Mouse (Mus musculus) kidney, postnatal 0 days (tissue): ENCODE measurements around the gene Tbx19. TPM values are rescaled to one million over a fixed set of nuclear protein-coding genes. Genes with fewer than 3 reads are reported as not detected.
A peak's percentile ranks its signal among the peaks of the same experiment; 100 is the strongest.

Experiments
- ATAC-seq: fragments of 200-750 bp; cut with Nextera tagmentation; replicated peaks from 2 replicates; pipeline ENCODE4 v1.8.0; 2017; ENCODE audit warnings: low read depth, moderate number of reproducible peaks, moderate TSS enrichment, moderate library complexity; ENCODE audit not compliant: low FRiP score
- DNase-seq: peaks from one replicate; pipeline ENCODE4 v3.0.0-alpha.2; 2016; ENCODE audit warnings: low spot score
- H3K27ac ChIP-seq: fragments of 300-500 bp; sonication (generic); 2 replicates; pipeline ENCODE4 v1.5.1; 2014; ENCODE audit warnings: mild to moderate bottlenecking
- H3K27me3 ChIP-seq: fragments of 300-500 bp; sonication (generic); 2 replicates; pipeline ENCODE4 v1.6.1; 2014; ENCODE audit warnings: low read length, mixed read lengths; ENCODE audit not compliant: insufficient read depth
- H3K36me3 ChIP-seq: fragments of 300-500 bp; sonication (generic); 2 replicates; pipeline ENCODE4 v1.6.1; 2014; ENCODE audit warnings: low read length, mixed read lengths; ENCODE audit not compliant: insufficient read depth
- H3K4me1 ChIP-seq: fragments of 300-500 bp; sonication (generic); replicated peaks from 2 replicates; pipeline ENCODE4 v1.6.1; 2014; ENCODE audit warnings: antibody characterized with exemption, low read length, mixed read lengths; ENCODE audit not compliant: insufficient read depth
- H3K4me2 ChIP-seq: fragments of 300-500 bp; sonication (generic); 2 replicates; pipeline ENCODE4 v1.6.1; 2014; ENCODE audit warnings: mild to moderate bottlenecking, low read length, moderate library complexity, mixed read lengths
- H3K4me3 ChIP-seq: fragments of 300-500 bp; sonication (generic); replicated peaks from 2 replicates; pipeline ENCODE4 v1.5.1; 2014; ENCODE audit warnings: low read depth, low read length
- H3K9ac ChIP-seq: fragments of 300-500 bp; sonication (generic); 2 replicates; pipeline ENCODE4 v1.6.1; 2014; ENCODE audit warnings: low read depth, low read length
- H3K9me3 ChIP-seq: fragments of 300-500 bp; sonication (generic); replicated peaks from 2 replicates; pipeline ENCODE4 v1.6.1; 2016; ENCODE audit warnings: low read length, inconsistent platforms, mixed read lengths
- CTCF ChIP-seq: IDR thresholded peaks from 2 replicates; pipeline ENCODE4 v1.5.1; 2016; ENCODE audit warnings: antibody characterized with exemption, low read depth, mild to moderate bottlenecking, moderate library complexity
- WGBS: fragments of 180-500 bp; shearing (Covaris S2); extraction: QIAGEN DNeasy Blood & Tissue Kit; methylation state at CpG from one replicate; pipeline ENCODE4 v1.1.7; 2014; 5-methylcytosine and 5-hydroxymethylcytosine counted together
- polyA plus RNA-seq: library from polyadenylated mRNA; unstranded; fragments of >200 nt; fragmentation: Nextera tagmentation; extraction: Ambion mirVana; gene quantifications from 2 replicates; pipeline ENCODE4 v1.2.1, GENCODE M21; 2015

Gene Tbx19
- polyA plus RNA-seq, 1 experiment from 2014 or later: not detected

GRCm38 (mm10) chr1:165121096-165121495, 39.5 kb downstream of the Tbx19 start:
- Histone ChIP-seq H3K9me3 (no peaks in the 10 kb centered on the region), H3K9ac (no peak overlapping the region), H3K27ac (no peak overlapping the region), H3K4me2 (no peak overlapping the region), H3K36me3 (no peaks in the 10 kb centered on the region), H3K27me3 (no peaks in the 10 kb centered on the region), H3K4me1 (peaks cover 5% of the 10 kb centered on the region; the same call in 1 of the 2 replicates), H3K4me3 (no peak overlapping the region)
- no peak for DNase-seq
- TF ChIP-seq CTCF: no peak
- no peak for ATAC-seq
- WGBS: 62% methylated on average over 7 of the region's 7 CpGs

- H3K36me3 ChIP-seq: no peaks in the 10 kb centered on the region
- WGBS: 20% methylated on average over 21 of the region's 21 CpGs
- peak; percentile 87 for TF ChIP-seq CTCF
- H3K4me2 ChIP-seq: peak overlapping the region; percentile 27; the same call in 1 of the 2 replicates
- H3K27me3 ChIP-seq: no peaks in the 10 kb centered on the region
- ATAC-seq (peak; percentile 73), DNase-seq (peak; percentile 90)
- no peaks in the 10 kb centered on the region for H3K9me3 ChIP-seq
- H3K4me1 ChIP-seq: peaks cover 5% of the 10 kb centered on the region; the same call in 1 of the 2 replicates
- no peak overlapping the region for H3K27ac ChIP-seq
- no peak overlapping the region for H3K4me3 ChIP-seq
- no peak overlapping the region for H3K9ac ChIP-seq
Measured at GRCm38 (mm10) chr1:165120349-165120898, 40.1 kb downstream of the Tbx19 start.

DNA sequence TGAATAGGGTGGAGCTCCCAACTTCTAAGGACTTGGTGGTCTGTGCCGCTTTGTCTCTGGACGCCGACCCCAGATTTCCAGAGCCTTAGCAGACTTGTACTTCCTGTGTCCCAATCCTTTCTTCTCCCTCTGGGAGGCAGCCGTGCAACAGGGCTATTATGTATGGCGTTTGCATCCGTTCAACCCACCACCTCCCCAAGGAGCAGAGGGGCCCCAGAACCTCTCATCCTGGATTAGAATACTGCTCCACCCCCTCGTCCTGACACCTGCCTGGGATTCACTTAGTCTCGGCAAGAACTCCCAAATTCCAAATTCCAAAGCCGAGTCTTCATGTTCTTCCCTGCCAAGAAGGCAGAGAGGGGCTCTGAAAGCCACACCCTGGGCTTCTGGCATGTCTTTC, 40.8 kb downstream of the Tbx19 start:
- ATAC-seq (no peak), DNase-seq (peak; percentile 9)
- 13% methylated on average over 9 of the region's 9 CpGs for WGBS
- no peak for TF ChIP-seq CTCF
- Histone ChIP-seq H3K27ac (no peak overlapping the region), H3K27me3 (no peaks in the 10 kb centered on the region), H3K4me2 (peak overlapping the region; percentile 36), H3K4me3 (no peak overlapping the region), H3K36me3 (no peaks in the 10 kb centered on the region), H3K9me3 (no peaks in the 10 kb centered on the region), H3K4me1 (peaks cover 5% of the 10 kb centered on the region; the same call in 1 of the 2 replicates), H3K9ac (no peak overlapping the region)

- no peak for TF ChIP-seq CTCF
- H3K4me2 ChIP-seq: no peak overlapping the region
- no peak overlapping the region for H3K27ac ChIP-seq
- ATAC-seq (no peak), DNase-seq (no peak)
- no peaks in the 10 kb centered on the region for H3K27me3 ChIP-seq
- no peak overlapping the region for H3K9ac ChIP-seq
- peaks cover 5% of the 10 kb centered on the region; the same call in 1 of the 2 replicates for H3K4me1 ChIP-seq
- no peak overlapping the region for H3K4me3 ChIP-seq
- H3K9me3 ChIP-seq: no peaks in the 10 kb centered on the region
- WGBS: 73% methylated on average over 15 of the region's 15 CpGs
- no peaks in the 10 kb centered on the region for H3K36me3 ChIP-seq
Measured at GRCm38 (mm10) chr1:165119011-165119726, 41.4 kb downstream of the Tbx19 start.

DNA sequence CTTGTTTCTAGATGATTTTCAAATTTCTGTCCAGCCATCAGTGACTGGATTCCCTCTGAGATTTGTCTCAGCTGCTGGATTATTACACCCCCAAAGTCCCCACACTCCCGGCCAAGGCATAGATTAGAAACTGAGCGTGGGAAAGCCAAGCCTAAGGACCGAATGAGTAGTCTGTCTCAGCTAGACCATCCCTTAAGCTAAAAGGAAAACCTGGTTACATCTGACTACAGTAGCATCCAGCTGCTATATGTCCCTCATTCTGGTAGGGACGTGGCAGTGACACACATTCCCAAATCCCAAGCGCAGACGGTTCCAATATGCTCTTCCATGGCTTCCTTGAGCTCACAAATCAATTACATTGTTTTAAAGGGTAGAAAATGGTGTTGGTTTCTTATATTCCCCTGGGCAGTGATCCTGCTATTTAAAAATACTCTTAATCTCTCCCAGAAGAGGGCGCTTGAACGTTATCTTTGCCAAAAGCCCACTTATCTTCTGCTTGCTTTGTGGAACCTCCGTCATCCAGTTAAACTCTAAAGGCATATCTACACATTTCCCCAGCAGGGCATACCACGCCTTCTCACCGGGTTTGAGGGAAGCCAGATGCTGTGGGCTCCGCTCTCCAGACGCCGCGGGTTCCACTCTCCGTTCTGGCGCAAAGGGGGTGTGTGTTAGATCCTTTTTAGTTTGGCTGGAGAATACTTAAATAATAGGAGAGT, 46.0 kb downstream of the Tbx19 start:
- Histone ChIP-seq H3K4me1 (no peaks in the 10 kb centered on the region; the same call in 1 of the 2 replicates), H3K9ac (no peak overlapping the region), H3K4me3 (no peak overlapping the region), H3K27ac (no peak overlapping the region), H3K36me3 (no peaks in the 10 kb centered on the region), H3K27me3 (no peaks in the 10 kb centered on the region), H3K9me3 (no peaks in the 10 kb centered on the region), H3K4me2 (0 out of 2 replicates have a peak overlapping the region, but pooled peaks have one; percentile 6)
- DNase-seq (peak; percentile 83), ATAC-seq (no peak)
- WGBS: 43% methylated on average over 17 of the region's 17 CpGs
- TF ChIP-seq CTCF: peak; percentile 63

DNA sequence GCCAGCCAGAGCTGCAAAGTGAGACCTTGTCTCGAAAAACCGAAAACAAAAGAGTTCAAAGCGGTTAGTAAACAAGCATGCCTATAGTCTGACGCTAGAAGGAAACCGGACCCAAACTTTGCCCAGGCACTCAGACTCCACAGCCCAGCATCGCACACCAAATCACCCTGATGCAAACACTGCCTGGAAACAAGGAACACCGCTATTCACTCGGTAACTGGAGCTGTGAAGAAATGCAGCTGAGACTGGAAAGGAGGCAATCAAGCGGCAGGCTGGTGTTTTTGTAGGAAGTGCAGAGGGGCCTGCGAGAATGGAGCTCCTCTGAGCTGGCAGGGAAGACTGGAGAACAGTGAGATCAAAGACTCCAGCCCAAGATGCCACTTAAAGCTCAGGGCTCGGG, 46.9 kb downstream of the Tbx19 start:
- WGBS: 28% methylated on average over 11 of the region's 11 CpGs
- Histone ChIP-seq H3K4me1 (no peaks in the 10 kb centered on the region; the same call in 1 of the 2 replicates), H3K9ac (no peak overlapping the region), H3K27me3 (no peaks in the 10 kb centered on the region), H3K4me3 (no peak overlapping the region), H3K27ac (no peak overlapping the region), H3K36me3 (no peaks in the 10 kb centered on the region), H3K4me2 (no peak overlapping the region), H3K9me3 (no peaks in the 10 kb centered on the region)
- TF ChIP-seq CTCF: no peak
- ATAC-seq (no peak; the same call in 1 of the 2 replicates), DNase-seq (peak; percentile 31)
